Mouse (Mus musculus): ENCODE measurements around the gene Csnk2a2.

The Csnk2a2 gene

GRCm38 (mm10) chr8:95426781-95427281, 63.0 kb downstream of the Csnk2a2 start:
- DNase-seq (ENCODE audit: low spot score in 2 of 2) = no peak

- no peak for DNase-seq (ENCODE audit: low spot score in 2 of 2)
Measured at GRCm38 (mm10) chr8:95424682-95425081, 65.2 kb downstream of the Csnk2a2 start.

- DNase-seq (ENCODE audit: low spot score in 2 of 2) = no peak
Measured at GRCm38 (mm10) chr8:95422193-95422810, 67.5 kb downstream of the Csnk2a2 start.

- no peak for DNase-seq (ENCODE audit: low spot score in 2 of 2)
Measured at GRCm38 (mm10) chr8:95411309-95411972, 78.4 kb downstream of the Csnk2a2 start.

GRCm38 (mm10) chr8:95409518-95409917, 80.3 kb downstream of the Csnk2a2 start:
- DNase-seq (ENCODE audit: low spot score in 2 of 2) = no peak

GRCm38 (mm10) chr8:95401091-95401490, 88.7 kb downstream of the Csnk2a2 start:
- no peak for DNase-seq (ENCODE audit: low spot score in 2 of 2)

GRCm38 (mm10) chr8:95399131-95399530, 90.7 kb downstream of the Csnk2a2 start:
- no peak for DNase-seq (ENCODE audit: low spot score in 2 of 2)

GRCm38 (mm10) chr8:95397201-95397600, 92.6 kb downstream of the Csnk2a2 start:
- DNase-seq (ENCODE audit: low spot score in 2 of 2) = no peak

GRCm38 (mm10) chr8:95396752-95397151, 93.1 kb downstream of the Csnk2a2 start:
- DNase-seq (ENCODE audit: low spot score in 2 of 2) = no peak

Data from right cerebral cortex, postnatal 36 days (tissue).